Comparison of ENCODE assay signal across 20 mouse cellular contexts in the genomic region with DNA sequence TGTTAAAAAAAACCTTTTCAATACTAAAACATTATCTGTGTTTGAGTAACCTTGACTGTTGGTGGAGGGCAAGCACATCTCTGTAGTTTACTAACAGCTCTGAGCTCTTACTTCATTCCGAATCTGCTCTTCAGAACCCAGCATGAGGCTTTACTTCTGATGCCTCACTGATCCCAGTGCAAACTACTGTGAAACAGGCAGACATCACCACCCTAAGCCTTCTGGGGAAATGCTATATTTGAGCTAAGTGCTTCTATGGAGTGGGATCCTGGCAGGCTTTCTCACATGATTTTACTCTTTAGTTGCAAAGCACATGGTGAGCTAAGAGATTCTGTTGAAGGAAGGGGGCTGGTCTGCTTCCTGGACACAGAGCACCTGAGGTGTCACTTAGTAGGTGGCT.
DNase-seq lines count a peak whose midpoint lies in the region; ATAC-seq lines count a peak whose summit lies in the region.
"Had no signal": no experiment of that assay in that cellular context is flagged by ENCODE, and none has a peak within 500 bp of the region (broad histone marks: within the 10 kb centered on the region; RNA-seq: fewer than 3 reads in every experiment).

No protein-coding gene starts in this region.

- no peak overlapping the region for H3K4me3 ChIP-seq in heart, embryonic 15.5 days
- H3K4me3 ChIP-seq: erythroblast, embryonic 14.5 days; forebrain, embryonic 13.5 days; lung, embryonic 15.5 days; midbrain, embryonic 10.5 days had no signal

- H3K27ac ChIP-seq in heart, embryonic 15.5 days, result peak overlapping the region; percentile 73
- H3K27ac ChIP-seq: forebrain, embryonic 13.5 days; hindbrain, embryonic 14.5 days; liver, embryonic 14.5 days; lung, embryonic 15.5 days; midbrain, embryonic 10.5 days had no signal

- 0 out of 2 replicates have a peak overlapping the region, but pooled peaks have one; percentile 27 for H3K4me2 ChIP-seq in heart, embryonic 15.5 days
- H3K4me2 ChIP-seq: forebrain, embryonic 13.5 days; hindbrain, embryonic 14.5 days; lung, embryonic 15.5 days had no signal

- H3K36me3 ChIP-seq in heart, embryonic 15.5 days, result no peaks in the 10 kb centered on the region
- H3K36me3 ChIP-seq: lung, embryonic 15.5 days; midbrain, embryonic 10.5 days had no signal

- no peaks in the 10 kb centered on the region for H3K9me3 ChIP-seq in heart, embryonic 15.5 days (replicated peaks)
- H3K9me3 ChIP-seq: forebrain, embryonic 13.5 days; lung, embryonic 15.5 days; midbrain, embryonic 10.5 days had no signal

- DNase-seq in frontal cortex, postnatal 25 days (ENCODE audit: low spot score in 2 of 2), result no peak
- DNase-seq in heart, postnatal 10 days, result no peak
- DNase-seq in right cerebral cortex, adult 18-20 months, result peak; percentile 41
- no peak for DNase-seq in right cerebral cortex, postnatal 4 days
- DNase-seq in gastrocnemius, adult 8-10 months (ENCODE audit: low spot score in 2 of 2), result no peak
- no peak for DNase-seq in ovary, postnatal 36 days (ENCODE audit: low spot score)
- DNase-seq: kidney, adult 9 months; kidney, postnatal 25 days; layer of hippocampus, adult 9-11 months; lung, postnatal 4 days; thymus, adult 18-20 months; thymus, postnatal 4 days had no signal

- H3K4me1 ChIP-seq in heart, embryonic 15.5 days (replicated peaks), result peaks cover 46% of the 10 kb centered on the region
- H3K4me1 ChIP-seq: forebrain, embryonic 13.5 days; lung, embryonic 15.5 days; midbrain, embryonic 10.5 days had no signal

- no peaks in the 10 kb centered on the region for H3K27me3 ChIP-seq in heart, embryonic 15.5 days
- H3K27me3 ChIP-seq: forebrain, embryonic 13.5 days; lung, embryonic 15.5 days had no signal

- WGBS in heart, embryonic 15.5 days, result 48% methylated on average over 1 of the region's 1 CpGs

- no peak overlapping the region for H3K9ac ChIP-seq in heart, embryonic 15.5 days
- H3K9ac ChIP-seq: forebrain, embryonic 13.5 days; hindbrain, embryonic 14.5 days; liver, embryonic 14.5 days; lung, embryonic 15.5 days had no signal

- ATAC-seq in frontal cortex, adult (ENCODE audit: low TSS enrichment), result peak; percentile 91
- no peak for ATAC-seq in heart, embryonic 15.5 days (replicated peaks; ENCODE audit: insufficient number of reproducible peaks, insufficient read depth, low FRiP score, low read depth)
- ATAC-seq: forebrain, embryonic 13.5 days had no signal

- intact Hi-C loops in heart, postnatal 10 days (cut with DNase I), result no loop called here
